Mouse (Mus musculus) embryonic facial prominence, embryonic 11.5 days (tissue): ENCODE measurements around the gene Zranb3. TPM values are rescaled to one million over a fixed set of nuclear protein-coding genes. Genes with fewer than 3 reads are reported as not detected.

Experiments
- ATAC-seq: fragments of 200-750 bp; cut with Nextera tagmentation; replicated peaks from 2 replicates; pipeline ENCODE4 v1.8.0; 2017; ENCODE audit warnings: low read depth; ENCODE audit not compliant: insufficient number of reproducible peaks, low FRiP score, low TSS enrichment
- DNase-seq: peaks from one replicate; pipeline ENCODE4 v3.0.0-alpha.2; 2015; ENCODE audit warnings: low spot score
- H3K27ac ChIP-seq: fragments of 300-500 bp; sonication (generic); replicated peaks from 2 replicates; pipeline ENCODE4 v1.5.1; 2014; ENCODE audit warnings: mild to moderate bottlenecking, low read depth, low read length, control low read depth
- H3K27me3 ChIP-seq: fragments of 300-500 bp; sonication (generic); 2 replicates; pipeline ENCODE4 v1.6.1; 2014; ENCODE audit warnings: mild to moderate bottlenecking, low read length, moderate library complexity, mixed read lengths; ENCODE audit not compliant: control insufficient read depth, insufficient read depth
- H3K36me3 ChIP-seq: fragments of 300-500 bp; sonication (generic); replicated peaks from 2 replicates; pipeline ENCODE4 v1.6.1; 2014; ENCODE audit warnings: low read depth, mild to moderate bottlenecking, low read length, moderate library complexity, mixed read lengths; ENCODE audit not compliant: control insufficient read depth, insufficient read depth
- H3K4me1 ChIP-seq: fragments of 300-500 bp; sonication (generic); 2 replicates; pipeline ENCODE4 v1.6.1; 2014; ENCODE audit warnings: low read length, mixed read lengths; ENCODE audit not compliant: control insufficient read depth, insufficient read depth
- H3K4me2 ChIP-seq: fragments of 300-500 bp; sonication (generic); 2 replicates; pipeline ENCODE4 v1.6.1; 2014; ENCODE audit warnings: low read depth, mild to moderate bottlenecking, control low read depth, low read length, moderate library complexity
- H3K4me3 ChIP-seq: fragments of 300-500 bp; sonication (generic); 2 replicates; pipeline ENCODE4 v1.5.1; 2014; ENCODE audit warnings: low read depth, low read length, control low read depth
- H3K9ac ChIP-seq: fragments of 300-500 bp; sonication (generic); replicated peaks from 2 replicates; pipeline ENCODE4 v1.6.1; 2014; ENCODE audit warnings: mild to moderate bottlenecking, control low read depth, low read length
- H3K9me3 ChIP-seq: fragments of 300-500 bp; sonication (generic); replicated peaks from 2 replicates; pipeline ENCODE4 v1.6.1; 2016; ENCODE audit warnings: mild to moderate bottlenecking, low read length, inconsistent platforms, mixed read lengths; ENCODE audit not compliant: control insufficient read depth
- WGBS: fragments of 180-500 bp; shearing (Covaris S2); extraction: QIAGEN DNeasy Blood & Tissue Kit; methylation state at CpG from one replicate; pipeline ENCODE4 v1.1.7; 2014; 5-methylcytosine and 5-hydroxymethylcytosine counted together
- polyA plus RNA-seq: library from polyadenylated mRNA; unstranded; fragments of >200 nt; fragmentation: Nextera tagmentation; extraction: Ambion mirVana; gene quantifications from 2 replicates; pipeline ENCODE4 v1.2.1, GENCODE M21; 2014

Zranb3 gene
- polyA plus RNA-seq, 1 experiment from 2014 or later: 17.5 TPM

DNA sequence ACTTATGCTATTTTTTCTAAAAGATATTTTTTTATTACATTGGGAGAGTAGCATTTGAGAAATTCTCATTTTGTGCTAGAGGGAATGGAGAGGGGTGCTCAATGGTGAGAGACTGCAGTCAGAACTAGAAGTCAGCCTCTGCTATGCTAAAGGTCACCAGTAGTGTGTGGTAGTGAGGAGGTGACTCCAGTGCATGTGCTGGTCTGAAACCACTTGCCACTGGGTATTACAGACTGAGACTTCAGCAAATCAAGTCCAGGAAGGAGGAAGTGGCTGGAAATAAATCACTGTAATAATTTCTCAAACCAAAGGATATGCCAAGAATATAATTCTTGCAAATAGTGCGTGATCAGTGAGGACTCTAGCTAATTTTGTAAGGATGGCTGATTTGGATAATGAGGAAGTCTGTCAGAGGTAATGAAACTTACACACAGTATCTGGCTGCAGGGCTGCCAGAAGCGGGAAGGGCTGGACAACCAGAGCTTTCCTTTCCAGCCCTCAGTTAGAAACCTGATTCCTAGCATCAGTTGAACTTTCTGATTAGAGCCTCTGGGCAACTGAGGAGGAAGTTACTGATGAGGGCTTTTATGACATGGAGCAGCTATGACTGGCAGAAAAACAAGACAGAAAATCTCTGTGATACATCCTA, 121.8 kb downstream of the Zranb3 start:
- H3K4me3 ChIP-seq: no peak overlapping the region
- no peaks in the 10 kb centered on the region for H3K9me3 ChIP-seq
- H3K36me3 ChIP-seq: no peaks in the 10 kb centered on the region
- H3K9ac ChIP-seq: no peak overlapping the region
- H3K4me2 ChIP-seq: no peak overlapping the region
- no peak overlapping the region for H3K27ac ChIP-seq
- ATAC-seq (no peak), DNase-seq (peak; percentile 34)
- no peaks in the 10 kb centered on the region for H3K27me3 ChIP-seq
- no peaks in the 10 kb centered on the region for H3K4me1 ChIP-seq
- 40% methylated on average over 2 of the region's 2 CpGs for WGBS

DNA sequence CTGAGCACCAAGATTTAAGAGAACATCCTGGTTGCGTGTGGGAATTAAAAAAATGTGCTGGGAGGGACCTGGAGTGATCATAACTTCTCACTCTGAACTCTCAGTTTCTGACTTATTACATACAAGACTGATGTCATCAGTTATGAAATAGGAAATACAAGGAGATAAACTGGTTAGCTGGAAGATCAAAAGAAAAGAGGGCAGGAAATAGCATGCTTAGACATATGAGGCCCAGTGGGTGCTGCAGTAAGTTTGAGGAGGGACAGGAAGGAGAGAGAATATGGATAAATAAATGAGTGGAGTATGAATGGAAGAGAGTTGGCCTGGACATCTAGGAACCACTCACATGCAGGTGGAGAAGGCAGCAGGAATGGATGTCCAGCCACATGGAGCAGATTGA, 124.7 kb downstream of the Zranb3 start:
- Histone ChIP-seq H3K9me3 (no peaks in the 10 kb centered on the region), H3K4me3 (no peak overlapping the region), H3K27ac (no peak overlapping the region), H3K4me2 (no peak overlapping the region), H3K36me3 (no peaks in the 10 kb centered on the region), H3K4me1 (no peaks in the 10 kb centered on the region), H3K27me3 (no peaks in the 10 kb centered on the region), H3K9ac (no peak overlapping the region)
- WGBS: 93% methylated on average over 1 of the region's 1 CpGs
- no peak for ATAC-seq
- no peak for DNase-seq

DNA sequence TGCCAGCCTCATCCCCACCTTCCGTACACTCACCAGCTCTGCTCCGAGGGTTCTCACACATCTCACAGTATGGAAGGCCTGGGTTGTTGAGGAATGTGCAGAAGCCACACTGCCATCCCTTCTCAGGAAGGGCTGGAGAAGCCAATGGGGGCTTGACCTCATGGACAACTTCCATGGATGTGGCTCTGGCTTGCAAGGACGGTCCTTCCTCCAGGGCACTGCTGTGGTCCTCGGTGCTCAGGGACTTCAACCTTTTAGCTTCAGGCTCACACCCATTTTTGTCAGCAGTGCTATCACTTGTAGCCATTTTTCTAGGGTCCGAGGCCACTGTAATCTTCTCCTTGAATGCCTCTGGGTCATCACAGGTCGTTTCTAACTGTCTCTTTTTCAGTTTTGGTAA, 126.7 kb downstream of the Zranb3 start:
- H3K4me3 ChIP-seq: no peak overlapping the region
- H3K9ac ChIP-seq: no peak overlapping the region
- H3K27ac ChIP-seq: no peak overlapping the region
- no peak for DNase-seq
- no peaks in the 10 kb centered on the region for H3K36me3 ChIP-seq
- no peak for ATAC-seq
- H3K27me3 ChIP-seq: no peaks in the 10 kb centered on the region
- H3K4me2 ChIP-seq: no peak overlapping the region
- no peaks in the 10 kb centered on the region for H3K4me1 ChIP-seq
- H3K9me3 ChIP-seq: no peaks in the 10 kb centered on the region
- WGBS: 83% methylated on average over 6 of the region's 6 CpGs

DNA sequence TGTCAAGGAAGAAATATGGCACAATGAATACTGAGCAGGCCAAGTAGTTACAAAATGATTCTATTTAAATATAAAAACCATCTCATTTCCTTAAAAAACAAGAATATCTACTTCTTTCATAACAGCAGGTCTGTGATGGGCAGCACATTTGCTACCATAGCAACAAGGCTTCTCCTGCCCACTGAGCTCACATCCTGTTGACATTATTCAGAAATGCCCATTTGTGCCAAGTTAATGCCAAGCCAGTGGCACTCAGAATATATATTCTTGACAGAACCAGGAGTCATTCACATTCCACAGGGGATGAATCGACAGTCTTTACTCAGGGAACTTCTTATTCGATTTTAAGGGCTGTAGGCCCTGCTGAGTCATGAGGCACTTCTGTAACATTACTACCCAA, 127.2 kb downstream of the Zranb3 start:
- Histone ChIP-seq H3K27me3 (no peaks in the 10 kb centered on the region), H3K4me2 (no peak overlapping the region), H3K9ac (no peak overlapping the region), H3K36me3 (no peaks in the 10 kb centered on the region), H3K4me1 (no peaks in the 10 kb centered on the region), H3K4me3 (no peak overlapping the region), H3K9me3 (no peaks in the 10 kb centered on the region), H3K27ac (no peak overlapping the region)
- DNase-seq: no peak
- 83% methylated on average over 2 of the region's 2 CpGs for WGBS
- ATAC-seq: no peak

DNA sequence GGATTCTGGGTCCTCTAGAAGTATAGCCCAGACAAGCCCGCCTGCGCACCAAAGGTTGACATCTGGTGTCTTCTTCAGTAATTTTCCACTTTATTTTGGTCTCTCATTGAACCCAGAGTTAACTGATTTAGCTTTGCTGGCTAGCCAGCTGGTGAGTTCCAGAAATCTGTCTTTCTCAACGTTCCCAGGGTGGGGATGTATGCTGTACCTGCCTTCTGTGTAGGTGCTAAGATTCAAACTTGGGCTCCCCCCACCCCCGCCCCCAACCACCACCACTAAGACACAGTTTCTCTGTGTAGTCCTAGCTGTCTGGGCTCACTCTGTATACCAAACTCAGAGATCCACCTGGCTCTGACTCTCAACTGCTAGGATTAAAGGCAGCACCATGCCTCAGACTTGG, 128.8 kb downstream of the Zranb3 start:
- no peaks in the 10 kb centered on the region for H3K4me1 ChIP-seq
- no peaks in the 10 kb centered on the region for H3K36me3 ChIP-seq
- DNase-seq (no peak), ATAC-seq (no peak)
- no peak overlapping the region for H3K9ac ChIP-seq
- no peak overlapping the region for H3K4me2 ChIP-seq
- no peak overlapping the region for H3K27ac ChIP-seq
- 91% methylated on average over 4 of the region's 4 CpGs for whole genome bisulfite sequencing
- no peaks in the 10 kb centered on the region for H3K9me3 ChIP-seq
- H3K4me3 ChIP-seq: no peak overlapping the region
- no peaks in the 10 kb centered on the region for H3K27me3 ChIP-seq

DNA sequence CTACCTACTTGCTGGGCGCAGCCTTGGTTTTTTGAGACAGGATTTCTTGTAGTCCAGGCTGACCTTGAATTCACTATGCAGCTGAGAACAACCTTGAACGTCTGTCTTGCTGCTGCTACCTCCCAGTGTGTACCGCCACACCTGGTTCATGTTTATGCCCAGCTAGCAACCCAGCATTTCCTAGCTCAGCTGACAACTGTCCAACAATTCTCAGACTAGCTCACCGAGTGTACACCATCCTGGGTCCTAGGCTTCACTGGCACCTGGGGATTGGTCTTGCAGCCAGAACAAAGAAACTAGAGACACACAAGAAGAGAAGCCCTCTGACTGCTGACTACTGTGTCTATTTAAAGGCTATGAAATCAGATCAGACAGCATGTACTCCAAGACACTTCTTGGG, 132.0 kb downstream of the Zranb3 start:
- Histone ChIP-seq H3K4me3 (no peak overlapping the region), H3K27ac (no peak overlapping the region), H3K9me3 (no peaks in the 10 kb centered on the region), H3K9ac (no peak overlapping the region), H3K36me3 (no peaks in the 10 kb centered on the region), H3K27me3 (no peaks in the 10 kb centered on the region), H3K4me1 (no peaks in the 10 kb centered on the region), H3K4me2 (no peak overlapping the region)
- ATAC-seq: no peak
- DNase-seq: no peak
- 92% methylated on average over 4 of the region's 4 CpGs for WGBS

DNA sequence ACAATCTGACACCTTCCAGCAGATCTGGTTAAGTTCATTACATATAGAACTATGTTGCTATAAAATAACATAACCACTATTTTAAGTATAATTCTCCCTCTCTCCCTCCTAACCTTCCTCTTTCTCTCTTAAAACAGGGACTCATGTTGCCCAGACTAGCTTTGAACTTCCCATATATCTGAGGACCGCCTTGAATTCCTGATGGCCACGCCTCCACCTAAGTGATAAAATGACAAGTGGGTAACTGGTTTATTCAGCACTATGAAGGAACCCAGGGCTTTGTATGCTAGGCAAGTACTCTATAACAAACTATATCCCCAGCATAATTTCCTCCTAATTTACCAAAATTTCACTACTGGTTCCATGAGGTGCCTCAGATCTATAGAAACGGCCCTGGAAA, 139.5 kb downstream of the Zranb3 start:
- no peaks in the 10 kb centered on the region for H3K4me1 ChIP-seq

DNA sequence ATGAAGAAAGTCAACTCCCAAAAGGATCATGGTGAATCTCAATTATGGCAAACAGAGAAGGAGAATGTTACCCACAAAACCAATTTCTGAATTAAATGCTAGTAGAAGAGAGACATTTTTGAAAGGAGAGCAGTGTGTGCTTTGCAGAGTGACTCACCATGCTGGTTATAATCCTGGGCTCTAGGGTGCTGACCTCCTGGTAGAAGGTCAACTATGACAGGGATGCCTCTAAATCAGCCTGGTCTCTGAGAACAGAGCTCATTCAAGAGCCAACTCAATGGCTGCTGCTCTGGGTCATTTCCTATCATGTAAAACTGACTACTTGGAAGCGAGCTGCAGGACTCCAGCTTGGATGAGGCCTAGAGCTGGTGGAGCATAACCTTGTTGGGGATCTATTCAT, 141.7 kb downstream of the Zranb3 start:
- no peak overlapping the region for H3K4me3 ChIP-seq
- no peaks in the 10 kb centered on the region for H3K27me3 ChIP-seq
- no peaks in the 10 kb centered on the region for H3K4me1 ChIP-seq
- no peaks in the 10 kb centered on the region for H3K9me3 ChIP-seq
- WGBS: 82% methylated on average over 1 of the region's 1 CpGs
- DNase-seq: no peak
- ATAC-seq: no peak
- H3K9ac ChIP-seq: no peak overlapping the region
- no peaks in the 10 kb centered on the region for H3K36me3 ChIP-seq
- H3K4me2 ChIP-seq: no peak overlapping the region
- H3K27ac ChIP-seq: no peak overlapping the region

More for the DNA sequence above, 139.5 kb downstream of the Zranb3 start:
- DNase-seq: no peak
- H3K9ac ChIP-seq: no peak overlapping the region
- no peak overlapping the region for H3K4me3 ChIP-seq
- no peaks in the 10 kb centered on the region for H3K9me3 ChIP-seq
- WGBS: 93% methylated on average over 3 of the region's 3 CpGs
- H3K27ac ChIP-seq: no peak overlapping the region
- ATAC-seq: no peak
- H3K36me3 ChIP-seq: no peaks in the 10 kb centered on the region
- no peak overlapping the region for H3K4me2 ChIP-seq
- H3K27me3 ChIP-seq: no peaks in the 10 kb centered on the region
